Mouse (Mus musculus) liver, embryonic 15.5 days (tissue): Measurements from ENCODE around the gene Hist1h4b. TPM values are rescaled to one million over a fixed set of nuclear protein-coding genes. Genes with fewer than 3 reads are reported as not detected.
"Not testable (repeated sequence)": the region's sequence is repeated elsewhere in the genome, so short reads cannot be mapped to it uniquely, and the experiment has no call there.

Source experiments
- ATAC-seq: fragments of 200-750 bp; cut with Nextera tagmentation; 2 replicates; pipeline ENCODE4 v1.8.0; 2017; ENCODE audit warnings: moderate number of reproducible peaks, mild to moderate bottlenecking, moderate library complexity; ENCODE audit not compliant: insufficient read depth
- H3K27ac ChIP-seq: fragments of 300-500 bp; sonication (generic); replicated peaks from 2 replicates; pipeline ENCODE4 v1.5.1; 2015; ENCODE audit warnings: mild to moderate bottlenecking, inconsistent platforms
- H3K27me3 ChIP-seq: fragments of 300-500 bp; sonication (generic); 2 replicates; pipeline ENCODE4 v1.6.1; 2015; ENCODE audit warnings: mild to moderate bottlenecking, inconsistent platforms
- H3K36me3 ChIP-seq: fragments of 300-500 bp; sonication (generic); replicated peaks from 2 replicates; pipeline ENCODE4 v1.6.1; 2015; ENCODE audit warnings: moderate library complexity, mild to moderate bottlenecking, inconsistent platforms
- H3K4me1 ChIP-seq: fragments of 300-500 bp; sonication (generic); replicated peaks from 2 replicates; pipeline ENCODE4 v1.6.1; 2015; ENCODE audit warnings: inconsistent platforms
- H3K4me2 ChIP-seq: fragments of 300-500 bp; sonication (generic); 2 replicates; pipeline ENCODE4 v1.6.1; 2015; ENCODE audit warnings: moderate library complexity, mild to moderate bottlenecking, inconsistent platforms
- H3K4me3 ChIP-seq: fragments of 300-500 bp; sonication (generic); replicated peaks from 2 replicates; pipeline ENCODE4 v1.5.1; 2015; ENCODE audit warnings: mild to moderate bottlenecking, inconsistent platforms
- H3K9ac ChIP-seq: fragments of 300-500 bp; sonication (generic); 2 replicates; pipeline ENCODE4 v1.6.1; 2015; ENCODE audit warnings: moderate library complexity, mild to moderate bottlenecking, inconsistent platforms
- H3K9me3 ChIP-seq: fragments of 300-500 bp; sonication (generic); replicated peaks from 2 replicates; pipeline ENCODE4 v1.6.1; 2016; ENCODE audit warnings: inconsistent platforms
- WGBS: fragments of 180-500 bp; shearing (Covaris S2); methylation state at CpG from one replicate; pipeline ENCODE4 v1.1.7; 2015; ENCODE audit warnings: mixed read lengths; ENCODE audit not compliant: insufficient replicate concordance; 5-methylcytosine and 5-hydroxymethylcytosine counted together
- polyA plus RNA-seq: library from polyadenylated mRNA; unstranded; fragments of >200 nt; fragmentation: Nextera tagmentation; extraction: Ambion mirVana; gene quantifications from 2 replicates; pipeline ENCODE4 v1.2.1, GENCODE M21; 2015

The Hist1h4b gene
- polyA plus RNA-seq, 1 experiment from 2014 or later: 4.1 TPM

DNA sequence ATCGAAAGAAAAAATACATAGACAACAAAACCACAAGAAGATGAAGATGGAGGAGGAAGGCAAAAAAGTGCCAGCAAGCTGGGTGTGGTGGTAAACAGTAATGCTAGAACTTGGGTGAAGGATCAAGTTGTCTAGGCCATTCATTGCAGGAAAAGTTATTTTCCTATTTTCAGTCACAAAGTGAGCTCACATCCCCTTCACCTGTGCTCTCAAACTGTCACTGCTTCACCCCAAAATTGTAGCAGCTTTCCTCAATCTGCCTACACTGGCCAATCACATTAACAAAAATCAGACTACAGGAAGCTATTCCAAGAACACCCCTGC is 3.1 kb downstream of the Hist1h4b start:
- no peaks in the 10 kb centered on the region for H3K27me3 ChIP-seq
- no peaks in the 10 kb centered on the region for H3K9me3 ChIP-seq
- WGBS: 39% methylated on average over 1 of the region's 1 CpGs
- H3K9ac ChIP-seq: peak overlapping the region; percentile 60
- H3K4me3 ChIP-seq: peak overlapping the region; percentile 61
- ATAC-seq: no peak
- no peaks in the 10 kb centered on the region for H3K36me3 ChIP-seq
- peak overlapping the region; percentile 87 for H3K4me2 ChIP-seq
- peak overlapping the region; percentile 99 for H3K27ac ChIP-seq
- H3K4me1 ChIP-seq: peaks cover 70% of the 10 kb centered on the region

- peak overlapping the region; percentile 61 for H3K4me3 ChIP-seq
- no peaks in the 10 kb centered on the region for H3K36me3 ChIP-seq
- H3K9me3 ChIP-seq: no peaks in the 10 kb centered on the region
- no peak for ATAC-seq
- peaks cover 71% of the 10 kb centered on the region for H3K4me1 ChIP-seq
- peak overlapping the region; percentile 87 for H3K4me2 ChIP-seq
- WGBS: under 1% methylated on average over 26 of the region's 27 CpGs
- H3K9ac ChIP-seq: peak overlapping the region; percentile 60
- H3K27me3 ChIP-seq: no peaks in the 10 kb centered on the region
- H3K27ac ChIP-seq: peak overlapping the region; percentile 99
Observed at GRCm38 (mm10) chr13:23760240-23760971, 3.6 kb downstream of the Hist1h4b start.

GRCm38 (mm10) chr13:23760972-23761864 is 4.4 kb downstream of the Hist1h4b start, which contains the start of gene Hist1h4a:
TSS of gene Hist1h4a (minus strand) at chr13:23761230.
- peaks cover 65% of the 10 kb centered on the region for H3K4me1 ChIP-seq
- H3K27me3 ChIP-seq: no peaks in the 10 kb centered on the region
- ATAC-seq: peak; percentile 56
- peak within 1 kb of the TSS; percentile 67 for H3K9ac ChIP-seq
- peak within 1 kb of the TSS; percentile 99 for H3K27ac ChIP-seq
- peak within 1 kb of the TSS; percentile 87 for H3K4me2 ChIP-seq
- H3K4me3 ChIP-seq: peak within 1 kb of the TSS; percentile 61
- H3K9me3 ChIP-seq: no peaks in the 10 kb centered on the region
- under 1% methylated on average over 68 of the region's 72 CpGs for WGBS
- H3K36me3 ChIP-seq: no peaks in the 10 kb centered on the region

DNA sequence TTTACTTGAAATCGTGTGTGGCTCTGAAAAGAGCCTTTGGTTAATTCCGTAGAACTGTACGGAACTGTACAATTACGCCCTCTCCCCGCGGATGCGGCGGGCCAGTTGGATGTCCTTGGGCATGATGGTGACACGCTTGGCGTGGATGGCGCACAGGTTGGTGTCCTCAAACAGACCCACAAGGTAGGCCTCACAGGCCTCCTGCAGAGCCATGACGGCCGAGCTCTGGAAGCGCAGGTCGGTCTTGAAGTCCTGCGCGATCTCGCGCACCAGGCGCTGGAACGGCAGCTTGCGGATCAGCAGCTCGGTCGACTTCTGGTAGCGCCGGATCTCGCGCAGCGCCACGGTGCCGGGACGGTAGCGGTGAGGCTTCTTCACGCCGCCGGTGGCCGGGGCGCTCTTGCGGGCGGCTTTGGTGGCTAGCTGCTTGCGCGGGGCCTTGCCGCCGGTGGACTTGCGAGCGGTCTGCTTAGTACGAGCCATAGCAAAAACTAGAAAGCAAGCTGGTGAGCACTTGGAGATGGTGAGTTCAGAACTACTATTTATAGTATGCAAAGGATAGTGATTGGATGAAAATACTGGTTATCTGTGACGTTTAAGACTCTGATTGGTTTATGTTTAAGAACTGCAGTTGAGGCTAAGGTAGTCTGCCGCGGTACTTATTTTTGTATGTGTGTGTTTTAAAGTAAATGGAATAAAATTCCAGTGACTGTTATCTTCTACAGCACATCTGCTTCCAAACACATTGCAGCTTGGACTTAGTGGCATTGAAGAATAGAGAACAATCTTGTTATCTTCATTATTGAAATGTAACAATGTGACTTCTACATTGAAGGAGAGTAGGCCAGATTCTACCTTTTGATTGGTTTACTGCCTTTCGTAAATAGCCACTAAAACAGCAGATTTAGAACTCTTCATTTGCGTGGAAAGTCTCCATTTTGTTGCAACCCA is 5.3 kb downstream of the Hist1h4b start, which contains the start of gene Hist1h3a:
Gene Hist1h3a, minus strand, starts transcription at position 516 of the 951 bp plus-strand sequence.
- H3K27me3 ChIP-seq, H3K9me3 ChIP-seq, H3K36me3 ChIP-seq: not testable (repeated sequence)
- peak within 1 kb of the TSS; percentile 61 for H3K4me3 ChIP-seq
- H3K27ac ChIP-seq: peak within 1 kb of the TSS; percentile 99
- ATAC-seq: peak; percentile 48
- WGBS: under 1% methylated on average over 33 of the region's 52 CpGs
- peak within 1 kb of the TSS; percentile 87 for H3K4me2 ChIP-seq
- peak within 1 kb of the TSS; percentile 67 for H3K9ac ChIP-seq
- peaks cover 63% of the 10 kb centered on the region for H3K4me1 ChIP-seq

DNA sequence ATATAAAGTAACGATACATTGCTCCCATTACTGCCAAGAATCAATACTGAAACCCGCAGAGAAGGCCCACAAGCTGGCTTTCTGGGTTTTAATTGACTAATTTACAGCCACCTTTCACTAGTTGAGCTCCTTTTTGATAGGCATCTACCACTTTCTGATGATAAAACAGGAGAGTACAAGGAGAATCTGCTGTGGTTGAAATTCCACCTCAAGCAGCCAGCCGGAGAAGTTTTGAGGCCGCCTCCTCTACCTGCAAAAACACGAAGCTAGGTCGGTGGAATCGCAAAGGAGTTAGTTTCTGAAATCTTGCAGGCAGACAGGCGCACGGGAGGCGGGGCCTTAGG is 6.4 kb downstream of the Hist1h4b start:
- Histone ChIP-seq H3K36me3 (no peaks in the 10 kb centered on the region), H3K27ac (peak overlapping the region; percentile 99), H3K27me3 (no peaks in the 10 kb centered on the region), H3K4me1 (peaks cover 54% of the 10 kb centered on the region), H3K9ac (peak overlapping the region; percentile 61), H3K9me3 (no peaks in the 10 kb centered on the region), H3K4me2 (peak overlapping the region; percentile 87), H3K4me3 (peak overlapping the region; percentile 61)
- under 1% methylated on average over 10 of the region's 10 CpGs for WGBS
- ATAC-seq: no peak

DNA sequence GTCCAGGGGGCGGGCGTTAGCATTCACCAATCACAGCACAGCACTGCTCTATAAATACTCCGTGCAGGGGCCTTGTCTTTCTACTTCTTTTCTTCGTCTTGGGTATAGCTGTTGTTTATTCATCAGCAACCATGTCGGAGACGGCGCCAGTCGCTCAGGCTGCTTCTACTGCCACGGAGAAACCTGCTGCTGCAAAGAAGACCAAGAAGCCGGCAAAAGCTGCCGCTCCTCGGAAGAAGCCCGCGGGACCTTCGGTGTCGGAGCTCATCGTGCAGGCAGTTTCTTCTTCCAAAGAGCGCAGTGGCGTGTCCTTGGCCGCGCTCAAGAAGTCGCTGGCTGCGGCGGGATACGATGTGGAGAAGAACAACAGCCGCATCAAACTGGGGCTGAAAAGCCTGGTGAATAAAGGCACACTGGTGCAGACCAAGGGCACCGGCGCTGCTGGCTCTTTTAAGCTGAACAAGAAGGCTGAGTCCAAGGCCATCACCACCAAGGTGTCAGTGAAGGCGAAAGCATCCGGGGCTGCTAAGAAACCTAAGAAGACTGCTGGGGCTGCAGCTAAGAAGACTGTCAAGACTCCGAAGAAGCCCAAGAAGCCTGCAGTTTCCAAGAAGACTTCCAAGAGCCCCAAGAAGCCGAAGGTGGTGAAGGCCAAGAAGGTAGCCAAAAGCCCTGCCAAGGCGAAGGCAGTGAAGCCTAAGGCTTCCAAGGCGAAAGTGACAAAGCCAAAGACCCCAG is 6.9 kb downstream of the Hist1h4b start, which contains the start of gene Hist1h1a:
Gene Hist1h1a, plus strand, starts transcription at position 81 of the 738 bp plus-strand sequence.
- ATAC-seq: peak; percentile 34
- Histone ChIP-seq H3K36me3 (no peaks in the 10 kb centered on the region), H3K27me3 (no peaks in the 10 kb centered on the region), H3K9me3 (no peaks in the 10 kb centered on the region), H3K4me1 (peaks cover 50% of the 10 kb centered on the region), H3K9ac (peak within 1 kb of the TSS; percentile 74), H3K4me3 (peak within 1 kb of the TSS; percentile 61), H3K4me2 (peak within 1 kb of the TSS; percentile 87), H3K27ac (peak within 1 kb of the TSS; percentile 99)
- WGBS: 2% methylated on average over 34 of the region's 34 CpGs

GRCm38 (mm10) chr13:23764324-23765171 is 7.7 kb downstream of the Hist1h4b start:
- Histone ChIP-seq H3K4me3 (peak overlapping the region; percentile 61), H3K9ac (peak overlapping the region; percentile 74), H3K9me3 (no peaks in the 10 kb centered on the region), H3K27ac (peak overlapping the region; percentile 99), H3K36me3 (no peaks in the 10 kb centered on the region), H3K4me1 (peaks cover 42% of the 10 kb centered on the region), H3K4me2 (peak overlapping the region; percentile 87), H3K27me3 (no peaks in the 10 kb centered on the region)
- ATAC-seq: no peak
- WGBS: 22% methylated on average over 12 of the region's 12 CpGs

GRCm38 (mm10) chr13:23765172-23765513 is 8.3 kb downstream of the Hist1h4b start:
- Histone ChIP-seq H3K27me3 (no peaks in the 10 kb centered on the region), H3K4me3 (peak overlapping the region; percentile 61), H3K4me2 (peak overlapping the region; percentile 87), H3K27ac (peak overlapping the region; percentile 99), H3K36me3 (no peaks in the 10 kb centered on the region), H3K4me1 (peaks cover 38% of the 10 kb centered on the region), H3K9me3 (no peaks in the 10 kb centered on the region), H3K9ac (peak overlapping the region; percentile 74)
- ATAC-seq: no peak
- 12% methylated on average over 1 of the region's 1 CpGs for WGBS

DNA sequence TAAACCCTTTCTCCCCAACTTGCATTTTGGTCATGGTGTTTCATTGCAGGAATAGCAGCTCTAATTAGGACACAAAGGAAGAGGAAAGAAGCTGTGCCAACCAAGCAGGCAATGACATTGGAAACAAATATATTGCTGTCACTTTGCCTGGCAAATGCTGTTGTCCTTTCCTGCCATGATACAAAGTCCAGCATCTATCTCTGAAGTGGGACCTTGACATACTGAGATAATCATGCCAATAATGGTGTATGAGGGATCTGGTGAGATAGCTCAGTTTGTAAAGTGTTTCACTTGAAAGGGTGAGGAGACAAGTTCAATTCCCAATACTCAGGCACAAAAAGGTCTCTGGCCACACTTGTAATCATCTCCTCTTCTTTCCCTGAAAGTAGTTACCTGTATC is 10.0 kb downstream of the Hist1h4b start:
- H3K4me1 ChIP-seq: peaks cover 32% of the 10 kb centered on the region
- no peaks in the 10 kb centered on the region for H3K36me3 ChIP-seq
- H3K27ac ChIP-seq: no peak overlapping the region
- no peak overlapping the region for H3K4me3 ChIP-seq
- no peak overlapping the region for H3K9ac ChIP-seq
- no peaks in the 10 kb centered on the region for H3K9me3 ChIP-seq
- H3K27me3 ChIP-seq: no peaks in the 10 kb centered on the region
- H3K4me2 ChIP-seq: no peak overlapping the region
- no peak for ATAC-seq
